Mouse (Mus musculus): Measurements from ENCODE around the gene Pcsk6. TPM values are rescaled to one million over a fixed set of nuclear protein-coding genes. Genes with fewer than 3 reads are reported as not detected.

Pcsk6 gene
- polyA plus RNA-seq, 1 experiment: 0.04 TPM

- H3ac ChIP-seq (ENCODE audit: control insufficient read depth, insufficient read length): no peak overlapping the region
- no peak overlapping the region for H3K4me3 ChIP-seq
- no peak overlapping the region for H3K4me2 ChIP-seq (ENCODE audit: low read depth)
- H3K79me2 ChIP-seq (ENCODE audit: control insufficient read depth, insufficient read depth): no peaks in the 10 kb centered on the region
- H3K36me3 ChIP-seq (ENCODE audit: control insufficient read depth, insufficient read depth): no peaks in the 10 kb centered on the region
- peaks cover 32% of the 10 kb centered on the region for H3K27me3 ChIP-seq (ENCODE audit: control insufficient read depth, insufficient read depth, insufficient read length)
- TF ChIP-seq REST (IDR thresholded peaks at IDR 0.05; ENCODE audit: insufficient read depth, insufficient read length): no peak
- no peak for TF ChIP-seq MYOD1 (IDR thresholded peaks at IDR 0.05; ENCODE audit: control insufficient read depth in 1 of 3, insufficient read length in 2 of 3, low read depth in 2 of 3)
- no peak for TF ChIP-seq USF1 (IDR thresholded peaks at IDR 0.05; ENCODE audit: low read depth)
- TF ChIP-seq E2F4 (IDR thresholded peaks at IDR 0.05; ENCODE audit: insufficient read depth): no peak
- TF ChIP-seq SRF (IDR thresholded peaks at IDR 0.05; ENCODE audit: control insufficient read depth, insufficient read length, low read depth): no peak
- TF ChIP-seq TCF3 (IDR thresholded peaks at IDR 0.05; ENCODE audit: insufficient read length, low read depth): no peak
- no peak for TF ChIP-seq TCF12 (IDR thresholded peaks at IDR 0.05; ENCODE audit: insufficient read depth, poor library complexity, severe bottlenecking)
- TF ChIP-seq POLR2A (IDR thresholded peaks at IDR 0.05; ENCODE audit: insufficient read length, low read depth): no peak
- TF ChIP-seq MYOG (IDR thresholded peaks at IDR 0.05; ENCODE audit: control insufficient read depth in 1 of 3, insufficient read depth in 1 of 3, insufficient read length in 2 of 3, low read depth in 2 of 3): no peak
Measured at GRCm38 (mm10) chr7:65902471-65903180, 41.1 kb downstream of the Pcsk6 start.

- Histone ChIP-seq H3K4me2 (ENCODE audit: low read depth) (no peak overlapping the region), H3K79me2 (ENCODE audit: control insufficient read depth, insufficient read depth) (no peaks in the 10 kb centered on the region), H3ac (ENCODE audit: control insufficient read depth, insufficient read length) (no peak overlapping the region), H3K4me3 (no peak overlapping the region), H3K27me3 (ENCODE audit: control insufficient read depth, insufficient read depth, insufficient read length) (peaks cover 32% of the 10 kb centered on the region), H3K36me3 (ENCODE audit: control insufficient read depth, insufficient read depth) (no peaks in the 10 kb centered on the region)
- TF ChIP-seq POLR2A (IDR thresholded peaks at IDR 0.05; ENCODE audit: insufficient read length, low read depth): no peak
- TF ChIP-seq MYOG (IDR thresholded peaks at IDR 0.05; ENCODE audit: control insufficient read depth in 1 of 3, insufficient read depth in 1 of 3, insufficient read length in 2 of 3, low read depth in 2 of 3): no peak
- TF ChIP-seq REST (IDR thresholded peaks at IDR 0.05; ENCODE audit: insufficient read depth, insufficient read length): no peak
- no peak for TF ChIP-seq TCF12 (IDR thresholded peaks at IDR 0.05; ENCODE audit: insufficient read depth, poor library complexity, severe bottlenecking)
- TF ChIP-seq CEBPB (IDR thresholded peaks at IDR 0.05; ENCODE audit: insufficient read depth, poor library complexity, severe bottlenecking): no peak
- no peak for TF ChIP-seq USF1 (IDR thresholded peaks at IDR 0.05; ENCODE audit: low read depth)
- TF ChIP-seq MAX (IDR thresholded peaks at IDR 0.05; ENCODE audit: low read depth): no peak
- TF ChIP-seq TCF3 (IDR thresholded peaks at IDR 0.05; ENCODE audit: insufficient read length, low read depth): no peak
- no peak for TF ChIP-seq MYOD1 (IDR thresholded peaks at IDR 0.05; ENCODE audit: control insufficient read depth in 1 of 3, insufficient read length in 2 of 3, low read depth in 2 of 3)
Measured at GRCm38 (mm10) chr7:65903456-65903855, 41.9 kb downstream of the Pcsk6 start.

GRCm38 (mm10) chr7:65906528-65907272 lies 45.2 kb downstream of the Pcsk6 start:
- Histone ChIP-seq H3K27me3 (ENCODE audit: control insufficient read depth, insufficient read depth, insufficient read length) (peaks cover 39% of the 10 kb centered on the region), H3K79me2 (ENCODE audit: control insufficient read depth, insufficient read depth) (no peaks in the 10 kb centered on the region), H3K4me3 (no peak overlapping the region), H3ac (ENCODE audit: control insufficient read depth, insufficient read length) (no peak overlapping the region), H3K36me3 (ENCODE audit: control insufficient read depth, insufficient read depth) (no peaks in the 10 kb centered on the region), H3K4me2 (ENCODE audit: low read depth) (no peak overlapping the region)
- TF ChIP-seq POLR2A (IDR thresholded peaks at IDR 0.05; ENCODE audit: insufficient read length, low read depth) (no peak), TCF3 (IDR thresholded peaks at IDR 0.05; ENCODE audit: insufficient read length, low read depth) (no peak), REST (IDR thresholded peaks at IDR 0.05; ENCODE audit: insufficient read depth, insufficient read length) (no peak), POLR2AphosphoS2 (IDR thresholded peaks at IDR 0.05; ENCODE audit: insufficient read length, low read depth) (no peak), USF1 (IDR thresholded peaks at IDR 0.05; ENCODE audit: low read depth) (no peak), CEBPB (IDR thresholded peaks at IDR 0.05; ENCODE audit: insufficient read depth, poor library complexity, severe bottlenecking) (no peak), MYOG (IDR thresholded peaks at IDR 0.05; ENCODE audit: control insufficient read depth in 1 of 3, insufficient read depth in 1 of 3, insufficient read length in 2 of 3, low read depth in 2 of 3) (no peak), SRF (IDR thresholded peaks at IDR 0.05; ENCODE audit: control insufficient read depth, insufficient read length, low read depth) (no peak), E2F4 (IDR thresholded peaks at IDR 0.05; ENCODE audit: insufficient read depth) (no peak), MAX (IDR thresholded peaks at IDR 0.05; ENCODE audit: low read depth) (no peak), TCF12 (IDR thresholded peaks at IDR 0.05; ENCODE audit: insufficient read depth, poor library complexity, severe bottlenecking) (no peak), MYOD1 (IDR thresholded peaks at IDR 0.05; ENCODE audit: control insufficient read depth in 1 of 3, insufficient read length in 2 of 3, low read depth in 2 of 3) (no peak)

- Histone ChIP-seq H3K4me2 (ENCODE audit: low read depth) (no peak overlapping the region), H3ac (ENCODE audit: control insufficient read depth, insufficient read length) (no peak overlapping the region), H3K79me2 (ENCODE audit: control insufficient read depth, insufficient read depth) (no peaks in the 10 kb centered on the region), H3K27me3 (ENCODE audit: control insufficient read depth, insufficient read depth, insufficient read length) (peaks cover 31% of the 10 kb centered on the region), H3K4me3 (no peak overlapping the region), H3K36me3 (ENCODE audit: control insufficient read depth, insufficient read depth) (no peaks in the 10 kb centered on the region)
- no peak for TF ChIP-seq MAX (IDR thresholded peaks at IDR 0.05; ENCODE audit: low read depth)
- no peak for TF ChIP-seq POLR2AphosphoS2 (IDR thresholded peaks at IDR 0.05; ENCODE audit: insufficient read length, low read depth)
- no peak for TF ChIP-seq REST (IDR thresholded peaks at IDR 0.05; ENCODE audit: insufficient read depth, insufficient read length)
- TF ChIP-seq E2F4 (IDR thresholded peaks at IDR 0.05; ENCODE audit: insufficient read depth): no peak
Measured at GRCm38 (mm10) chr7:65909343-65910127, 48.0 kb downstream of the Pcsk6 start.

Data from myocyte (in vitro differentiated cells).